Mouse (Mus musculus) gastrocnemius, postnatal 36 days (tissue): Measurements from ENCODE around the gene Ntrk2. TPM values are rescaled to one million over a fixed set of nuclear protein-coding genes. Genes with fewer than 3 reads are reported as not detected.
A peak's percentile ranks its signal among the peaks of the same experiment; 100 is the strongest.

ENCODE experiments used
- DNase-seq, 2 experiments: peaks; one replicate each; pipeline ENCODE4 v3.0.0; 2022
- intact Hi-C: fragments of 180-260 bp; cut with DNase I; formaldehyde crosslinking; loops from one replicate; pipeline ENCODE4 v1.15.1; 2025
- total RNA-seq, 2 experiments: library from RNA; stranded (reverse); gene quantifications; 2 replicates each; pipeline ENCODE4 v1.2.3; 2021

Gene Ntrk2
- total RNA-seq, 2 experiments from 2014 or later: 3.5 to 4.0 TPM

- intact Hi-C loops: no loop called here
- DNase-seq: no peak
Measured at GRCm38 (mm10) chr13:58921705-58922104, 115.3 kb downstream of the Ntrk2 start.

GRCm38 (mm10) chr13:58922174-58922573, 115.8 kb downstream of the Ntrk2 start:
- intact Hi-C loops: no loop called here
- DNase-seq: no peak

- intact Hi-C loops: no loop called here
Measured at GRCm38 (mm10) chr13:58923496-58923895, 117.1 kb downstream of the Ntrk2 start.

GRCm38 (mm10) chr13:58924486-58924885, 118.1 kb downstream of the Ntrk2 start:
- intact Hi-C loops: no loop called here
- no peak for DNase-seq

More at GRCm38 (mm10) chr13:58923496-58923895, 117.1 kb downstream of the Ntrk2 start:
- DNase-seq: no peak

GRCm38 (mm10) chr13:58927186-58927585, 120.8 kb downstream of the Ntrk2 start:
- intact Hi-C loops: no loop called here

GRCm38 (mm10) chr13:58927656-58928226, 121.4 kb downstream of the Ntrk2 start:
- DNase-seq: no peak

More at GRCm38 (mm10) chr13:58927186-58927585, 120.8 kb downstream of the Ntrk2 start:
- peak in 1 of 2 experiments; percentile 27 for DNase-seq

GRCm38 (mm10) chr13:58928668-58929436, 122.5 kb downstream of the Ntrk2 start:
- no peak for DNase-seq

More at GRCm38 (mm10) chr13:58927656-58928226, 121.4 kb downstream of the Ntrk2 start:
- intact Hi-C loops: no loop called here

GRCm38 (mm10) chr13:58930161-58930560, 123.8 kb downstream of the Ntrk2 start:
- intact Hi-C loops: no loop called here
- DNase-seq: no peak

More at GRCm38 (mm10) chr13:58928668-58929436, 122.5 kb downstream of the Ntrk2 start:
- intact Hi-C loops: no loop called here

- DNase-seq: no peak
- intact Hi-C loops: no loop called here
Measured at GRCm38 (mm10) chr13:58933126-58933525, 126.8 kb downstream of the Ntrk2 start.

- intact Hi-C loops: no loop called here
- no peak for DNase-seq
Measured at GRCm38 (mm10) chr13:58934576-58935110, 128.3 kb downstream of the Ntrk2 start.

GRCm38 (mm10) chr13:58935956-58936495, 129.7 kb downstream of the Ntrk2 start:
- intact Hi-C loops: no loop called here
- no peak for DNase-seq

- DNase-seq: no peak
- intact Hi-C loops: no loop called here
Measured at GRCm38 (mm10) chr13:58937884-58938283, 131.5 kb downstream of the Ntrk2 start.

- no peak for DNase-seq
- intact Hi-C loops: no loop called here
Measured at GRCm38 (mm10) chr13:58938464-58938863, 132.1 kb downstream of the Ntrk2 start.

GRCm38 (mm10) chr13:58940208-58940607, 133.8 kb downstream of the Ntrk2 start:
- intact Hi-C loops: no loop called here

GRCm38 (mm10) chr13:58940798-58941197, 134.4 kb downstream of the Ntrk2 start:
- intact Hi-C loops: no loop called here
- DNase-seq: no peak

More at GRCm38 (mm10) chr13:58940208-58940607, 133.8 kb downstream of the Ntrk2 start:
- DNase-seq: no peak

- no peak for DNase-seq
- intact Hi-C loops: no loop called here
Measured at GRCm38 (mm10) chr13:58945781-58946180, 139.4 kb downstream of the Ntrk2 start.

GRCm38 (mm10) chr13:58946589-58946988, 140.2 kb downstream of the Ntrk2 start:
- intact Hi-C loops: no loop called here
- no peak for DNase-seq

GRCm38 (mm10) chr13:58947056-58947455, 140.7 kb downstream of the Ntrk2 start:
- intact Hi-C loops: no loop called here
- no peak for DNase-seq

GRCm38 (mm10) chr13:58954331-58954730, 148.0 kb downstream of the Ntrk2 start:
- intact Hi-C loops: no loop called here
- no peak for DNase-seq

- DNase-seq: no peak
- intact Hi-C loops: no loop called here
Measured at GRCm38 (mm10) chr13:58954764-58955163, 148.4 kb downstream of the Ntrk2 start.

GRCm38 (mm10) chr13:58955237-58955777, 148.9 kb downstream of the Ntrk2 start:
- no peak for DNase-seq
- intact Hi-C loops: no loop called here
